Mouse (Mus musculus) midbrain, postnatal 0 days (tissue): ENCODE results near the gene Fam161b. TPM values are rescaled to one million over a fixed set of nuclear protein-coding genes. Genes with fewer than 3 reads are reported as not detected.
"Not testable (repeated sequence)": the region's sequence is repeated elsewhere in the genome, so short reads cannot be mapped to it uniquely, and the experiment has no call there.

Experiments used
- ATAC-seq: fragments of 200-750 bp; cut with Nextera tagmentation; 2 replicates; pipeline ENCODE4 v1.8.0; 2017; ENCODE audit warnings: moderate number of reproducible peaks, mild to moderate bottlenecking, moderate TSS enrichment, moderate library complexity; ENCODE audit not compliant: low FRiP score
- DNase-seq: peaks from one replicate; pipeline ENCODE4 v3.0.0-alpha.2; 2015; ENCODE audit warnings: low spot score
- H3K27ac ChIP-seq: fragments of 300-500 bp; sonication (generic); 2 replicates; pipeline ENCODE4 v1.5.1; 2014; ENCODE audit warnings: low read depth, mild to moderate bottlenecking, low read length, mixed read lengths
- H3K27me3 ChIP-seq: fragments of 300-500 bp; sonication (generic); 2 replicates; pipeline ENCODE4 v1.6.1; 2014; ENCODE audit warnings: low read length, control low read depth, mixed read lengths; ENCODE audit not compliant: insufficient read depth
- H3K36me3 ChIP-seq: fragments of 300-500 bp; sonication (generic); 2 replicates; pipeline ENCODE4 v1.6.1; 2014; ENCODE audit warnings: low read length, control low read depth, mixed read lengths; ENCODE audit not compliant: insufficient read depth
- H3K4me1 ChIP-seq: fragments of 300-500 bp; sonication (generic); 2 replicates; pipeline ENCODE4 v1.6.1; 2014; ENCODE audit warnings: mild to moderate bottlenecking, control low read depth, antibody characterized with exemption, low read length, mixed read lengths; ENCODE audit not compliant: insufficient read depth
- H3K4me2 ChIP-seq: fragments of 300-500 bp; sonication (generic); 2 replicates; pipeline ENCODE4 v1.6.1; 2014; ENCODE audit warnings: low read depth, mild to moderate bottlenecking, low read length, mixed read lengths; ENCODE audit not compliant: poor library complexity, severe bottlenecking
- H3K4me3 ChIP-seq: fragments of 300-500 bp; sonication (generic); 2 replicates; pipeline ENCODE4 v1.5.1; 2014; ENCODE audit warnings: low read depth, mild to moderate bottlenecking, low read length, moderate library complexity
- H3K9ac ChIP-seq: fragments of 300-500 bp; sonication (generic); replicated peaks from 2 replicates; pipeline ENCODE4 v1.6.1; 2014; ENCODE audit warnings: mild to moderate bottlenecking, low read length, moderate library complexity, mixed read lengths; ENCODE audit not compliant: poor library complexity, severe bottlenecking
- H3K9me3 ChIP-seq: fragments of 300-500 bp; sonication (generic); 2 replicates; pipeline ENCODE4 v1.6.1; 2016; ENCODE audit warnings: low read length, control low read depth
- CTCF ChIP-seq: IDR thresholded peaks from 2 replicates; pipeline ENCODE4 v1.5.1; 2016; ENCODE audit warnings: antibody characterized with exemption, mild to moderate bottlenecking
- WGBS: fragments of 180-500 bp; shearing (Covaris S2); extraction: QIAGEN DNeasy Blood & Tissue Kit; methylation state at CpG from one replicate; pipeline ENCODE4 v1.1.7; 2014; 5-methylcytosine and 5-hydroxymethylcytosine counted together
- polyA plus RNA-seq: library from polyadenylated mRNA; unstranded; fragments of >200 nt; fragmentation: Nextera tagmentation; extraction: Ambion mirVana; gene quantifications from 2 replicates; pipeline ENCODE4 v1.2.1, GENCODE M21; 2015
- total RNA-seq: library from RNA; depleted of rRNA; stranded (reverse); fragments of >200 nt; gene quantifications from 2 replicates; pipeline ENCODE4 v1.2.3, GENCODE M21; 2014

The Fam161b gene
- total and polyA plus RNA-seq, 2 experiments from 2014 or later: 10.4 to 11.4 TPM

- ATAC-seq (no peak), DNase-seq (no peak)
- TF ChIP-seq CTCF: no peak
- Histone ChIP-seq H3K4me2 (no peak overlapping the region), H3K36me3 (peaks cover 24% of the 10 kb centered on the region), H3K27me3 (no peaks in the 10 kb centered on the region), H3K4me3 (no peak overlapping the region), H3K27ac (no peak overlapping the region), H3K9me3 (no peaks in the 10 kb centered on the region), H3K9ac (no peak overlapping the region), H3K4me1 (peaks cover 5% of the 10 kb centered on the region)
- WGBS: 95% methylated on average over 6 of the region's 6 CpGs
Measured at GRCm38 (mm10) chr12:84365137-84365536, 3.5 kb upstream of the Fam161b start.

- Histone ChIP-seq H3K4me3 (no peak overlapping the region), H3K27me3 (no peaks in the 10 kb centered on the region), H3K4me1 (peaks cover 5% of the 10 kb centered on the region), H3K36me3 (peaks cover 18% of the 10 kb centered on the region), H3K4me2 (no peak overlapping the region), H3K9me3 (no peaks in the 10 kb centered on the region), H3K9ac (no peak overlapping the region), H3K27ac (no peak overlapping the region)
- no peak for TF ChIP-seq CTCF
- ATAC-seq (no peak), DNase-seq (no peak)
- 90% methylated on average over 9 of the region's 9 CpGs for WGBS
Measured at GRCm38 (mm10) chr12:84364291-84364690, 2.7 kb upstream of the Fam161b start.

- Histone ChIP-seq H3K9me3 (no peaks in the 10 kb centered on the region), H3K4me1 (peaks cover 5% of the 10 kb centered on the region), H3K27me3 (no peaks in the 10 kb centered on the region), H3K4me2 (peak overlapping the region; percentile 72), H3K27ac (no peak overlapping the region), H3K36me3 (peaks cover 9% of the 10 kb centered on the region), H3K9ac (no peak overlapping the region), H3K4me3 (peak overlapping the region; percentile 96)
- 82% methylated on average over 2 of the region's 2 CpGs for WGBS
- no peak for TF ChIP-seq CTCF
- no peak for DNase-seq
- no peak for ATAC-seq
Measured at GRCm38 (mm10) chr12:84362872-84363271, 1.2 kb upstream of the Fam161b start.

GRCm38 (mm10) chr12:84358699-84359098 is 2.9 kb downstream of the Fam161b start:
- not testable (repeated sequence) for H3K9ac ChIP-seq, ATAC-seq, H3K27me3 ChIP-seq, H3K4me3 ChIP-seq, H3K4me1 ChIP-seq, H3K9me3 ChIP-seq, H3K27ac ChIP-seq, H3K4me2 ChIP-seq, DNase-seq
- 88% methylated on average over 2 of the region's 2 CpGs for WGBS
- H3K36me3 ChIP-seq: peaks cover 37% of the 10 kb centered on the region

- ATAC-seq (no peak), DNase-seq (peak; percentile 12)
- peak; percentile 61 for TF ChIP-seq CTCF
- H3K27me3 ChIP-seq: no peaks in the 10 kb centered on the region
- WGBS: 42% methylated on average over 2 of the region's 2 CpGs
- no peak overlapping the region for H3K4me3 ChIP-seq
- H3K9me3 ChIP-seq: no peaks in the 10 kb centered on the region
- H3K4me2 ChIP-seq: no peak overlapping the region
- H3K27ac ChIP-seq: no peak overlapping the region
- H3K9ac ChIP-seq: no peak overlapping the region
- H3K4me1 ChIP-seq: no peaks in the 10 kb centered on the region
- peaks cover 54% of the 10 kb centered on the region for H3K36me3 ChIP-seq
Measured at GRCm38 (mm10) chr12:84347192-84347591, 14.4 kb downstream of the Fam161b start.

GRCm38 (mm10) chr12:84336963-84337625 is 24.5 kb downstream of the Fam161b start:
- no peaks in the 10 kb centered on the region for H3K27me3 ChIP-seq
- WGBS: 94% methylated on average over 11 of the region's 11 CpGs
- H3K9ac ChIP-seq: no peak overlapping the region
- H3K27ac ChIP-seq: no peak overlapping the region
- no peak for TF ChIP-seq CTCF
- peaks cover 60% of the 10 kb centered on the region for H3K36me3 ChIP-seq
- H3K4me1 ChIP-seq: no peaks in the 10 kb centered on the region
- H3K4me2 ChIP-seq: no peak overlapping the region
- ATAC-seq: no peak
- no peak overlapping the region for H3K4me3 ChIP-seq
- DNase-seq: no peak
- H3K9me3 ChIP-seq: no peaks in the 10 kb centered on the region
